Mouse (Mus musculus) left cerebral cortex, adult 2 months (tissue): ENCODE results near the gene Kank3. TPM values are rescaled to one million over a fixed set of nuclear protein-coding genes. Genes with fewer than 3 reads are reported as not detected.
A peak's percentile ranks its signal among the peaks of the same experiment; 100 is the strongest.

Source experiments
- DNase-seq, 2 experiments: peaks; one replicate each; pipeline ENCODE4 v3.0.0; 2021 to 2022; ENCODE audit warnings: low spot score in 2 of 2, mixed read lengths in 1 of 2; ENCODE audit errors: extremely low spot score in 1 of 2
- H3K27ac ChIP-seq: fragments of 200-600 bp; 2 replicates; pipeline ENCODE4 v1.8.1; 2022
- H3K4me3 ChIP-seq: fragments of 200-600 bp; 2 replicates; pipeline ENCODE4 v1.8.1; 2022
- CTCF ChIP-seq: fragments of 200-600 bp; IDR thresholded peaks from 2 replicates; pipeline ENCODE4 v1.8.1; 2022; ENCODE audit warnings: antibody characterized with exemption, mild to moderate bottlenecking, moderate library complexity
- intact Hi-C: fragments of 180-260 bp; cut with DNase I; formaldehyde crosslinking; loops from one replicate; pipeline ENCODE4 v1.15.1; 2025
- total RNA-seq, 2 experiments: library from RNA; stranded (reverse); gene quantifications; 2 replicates each; pipeline ENCODE4 v1.2.3; 2021

The Kank3 gene
- total RNA-seq, 2 experiments from 2014 or later = 32.3 to 38.7 TPM

- peak within 1 kb of the TSS; percentile 78 for H3K27ac ChIP-seq
- no peak; the same call in none of the 2 replicates for TF ChIP-seq CTCF
- H3K4me3 ChIP-seq = peak within 1 kb of the TSS; percentile 50
- peak; percentile 41 to 52 for DNase-seq
- intact Hi-C loops = no loop called here
These were observed 29.0 kb upstream of the Kank3 start, which contains the start of gene Angptl4 for GRCm38 (mm10) chr17:33781124-33781977. Gene Angptl4, minus strand, starts transcription at chr17:33781830.

- no peak; the same call in 1 of the 2 replicates for TF ChIP-seq CTCF
- intact Hi-C loops = no loop called here
- DNase-seq = no peak
- Histone ChIP-seq H3K27ac (no peak overlapping the region), H3K4me3 (0 out of 2 replicates have a peak overlapping the region, but pooled peaks have one; percentile 5)
These were observed 28.3 kb upstream of the Kank3 start for GRCm38 (mm10) chr17:33782067-33782466.

- intact Hi-C loops = no loop called here
- DNase-seq = peak; percentile 32 to 35
- Histone ChIP-seq H3K4me3 (no peak overlapping the region), H3K27ac (no peak overlapping the region)
- TF ChIP-seq CTCF = no peak
These were observed 26.9 kb upstream of the Kank3 start for GRCm38 (mm10) chr17:33783408-33783807.

GRCm38 (mm10) chr17:33784939-33785338, 25.4 kb upstream of the Kank3 start:
- no peak overlapping the region for H3K4me3 ChIP-seq
- TF ChIP-seq CTCF = no peak
- intact Hi-C loops = no loop called here
- no peak for DNase-seq
- no peak overlapping the region for H3K27ac ChIP-seq

GRCm38 (mm10) chr17:33786375-33786774, 23.9 kb upstream of the Kank3 start:
- intact Hi-C loops = no loop called here
- no peak overlapping the region for H3K27ac ChIP-seq
- H3K4me3 ChIP-seq = no peak overlapping the region
- TF ChIP-seq CTCF = no peak
- no peak for DNase-seq

GRCm38 (mm10) chr17:33788732-33789131, 21.6 kb upstream of the Kank3 start:
- no peak overlapping the region for H3K4me3 ChIP-seq
- intact Hi-C loops = no loop called here
- no peak for DNase-seq
- no peak for TF ChIP-seq CTCF
- no peak overlapping the region for H3K27ac ChIP-seq

- Histone ChIP-seq H3K4me3 (no peak overlapping the region), H3K27ac (no peak overlapping the region)
- no peak for DNase-seq
- intact Hi-C loops = loop anchor here (2.0 kb wide), 1 partner anchor 54 kb away; no protein-coding TSS in a partner anchor
- peak; percentile 46 for TF ChIP-seq CTCF
These were observed 12.0 kb upstream of the Kank3 start for GRCm38 (mm10) chr17:33798306-33798705.

GRCm38 (mm10) chr17:33799277-33799676, 11.0 kb upstream of the Kank3 start:
- intact Hi-C loops = loop anchor here (2.0 kb wide), 1 partner anchor 54 kb away; no protein-coding TSS in a partner anchor
- TF ChIP-seq CTCF = no peak
- H3K4me3 ChIP-seq = no peak overlapping the region
- H3K27ac ChIP-seq = no peak overlapping the region
- no peak for DNase-seq

GRCm38 (mm10) chr17:33802221-33802620, 8.1 kb upstream of the Kank3 start:
- no peak overlapping the region for H3K27ac ChIP-seq
- TF ChIP-seq CTCF = peak; percentile 60
- intact Hi-C loops = loop anchor here (2.0 kb wide), 1 partner anchor 73 kb away; no protein-coding TSS in a partner anchor
- H3K4me3 ChIP-seq = no peak overlapping the region
- DNase-seq = no peak

- Histone ChIP-seq H3K27ac (no peak overlapping the region), H3K4me3 (no peak overlapping the region)
- intact Hi-C loops = no loop called here
- TF ChIP-seq CTCF = no peak
- DNase-seq = no peak
These were observed 6.1 kb upstream of the Kank3 start for GRCm38 (mm10) chr17:33804205-33804604.

- no peak for DNase-seq
- Histone ChIP-seq H3K4me3 (no peak overlapping the region), H3K27ac (no peak overlapping the region)
- no peak for TF ChIP-seq CTCF
- intact Hi-C loops = no loop called here
These were observed 5.6 kb upstream of the Kank3 start for GRCm38 (mm10) chr17:33804745-33805144.

- H3K27ac ChIP-seq = no peak overlapping the region
- intact Hi-C loops = no loop called here
- no peak for DNase-seq
- TF ChIP-seq CTCF = no peak
- H3K4me3 ChIP-seq = no peak overlapping the region
These were observed 3.0 kb upstream of the Kank3 start for GRCm38 (mm10) chr17:33807181-33807888.
